ENCODE assay signal across 21 mouse cellular contexts in the genomic region with DNA sequence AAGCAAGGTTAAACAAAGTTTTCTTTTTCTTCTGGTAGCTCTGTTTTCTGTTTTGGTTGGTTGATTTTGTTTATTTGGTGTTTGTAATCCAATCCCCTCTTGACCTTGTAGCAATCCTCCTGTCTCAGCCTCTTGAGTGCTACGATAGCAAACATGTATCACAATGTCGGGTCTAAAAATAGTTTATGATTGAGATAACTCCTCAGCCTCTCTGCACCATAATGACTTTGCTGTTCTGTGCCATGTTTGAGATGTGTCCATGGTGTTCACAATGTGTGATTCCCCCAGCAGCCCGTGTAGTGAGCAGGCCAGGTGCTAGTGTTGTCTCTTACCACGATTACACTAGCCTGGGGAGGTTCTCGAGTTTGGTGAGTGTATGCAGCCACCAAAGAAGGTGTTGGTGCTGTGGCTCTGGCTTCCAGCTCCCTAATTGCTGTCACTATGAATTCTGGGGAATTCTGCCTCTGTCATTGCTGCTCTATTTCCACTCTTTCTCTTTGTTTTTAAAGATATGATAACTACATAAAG. TPM values are rescaled to one million over a fixed set of nuclear protein-coding genes. Genes with fewer than 3 reads are reported as not detected.
DNase-seq lines count a peak whose midpoint lies in the region; ATAC-seq lines count a peak whose summit lies in the region.
"Had no signal": no experiment of that assay in that cellular context is flagged by ENCODE, and none has a peak within 500 bp of the region (broad histone marks: within the 10 kb centered on the region; RNA-seq: fewer than 3 reads in every experiment).

No protein-coding gene starts in this region.

- H3K27me3 ChIP-seq in kidney, embryonic 15.5 days: no peaks in the 10 kb centered on the region
- H3K27me3 ChIP-seq in liver, embryonic 12.5 days (replicated peaks): no peaks in the 10 kb centered on the region
- H3K27me3 ChIP-seq in midbrain, embryonic 11.5 days (ENCODE audit: control insufficient read depth, insufficient read depth, low read length): no peaks in the 10 kb centered on the region
- H3K27me3 ChIP-seq: CH12.LX; intestine, embryonic 15.5 days had no signal

- no peaks in the 10 kb centered on the region for H3K9me3 ChIP-seq in kidney, embryonic 15.5 days (replicated peaks)
- H3K9me3 ChIP-seq in liver, embryonic 12.5 days (replicated peaks): no peaks in the 10 kb centered on the region
- no peaks in the 10 kb centered on the region for H3K9me3 ChIP-seq in midbrain, embryonic 11.5 days (ENCODE audit: control insufficient read depth, low read length)
- H3K9me3 ChIP-seq: embryonic facial prominence, embryonic 10.5 days; hindbrain, embryonic 10.5 days; intestine, embryonic 15.5 days had no signal

- ATAC-seq in kidney, embryonic 15.5 days (replicated peaks; ENCODE audit: low FRiP score): no peak
- peak; percentile 35; the same call in 1 of the 2 replicates for ATAC-seq in liver, embryonic 12.5 days
- peak; percentile 21; the same call in 1 of the 2 replicates for ATAC-seq in megakaryocyte progenitor cell, adult 5-6 weeks (replicated peaks; ENCODE audit: poor library complexity)
- no peak for ATAC-seq in midbrain, embryonic 11.5 days (ENCODE audit: low FRiP score)
- ATAC-seq: forebrain, embryonic 14.5 days; intestine, embryonic 15.5 days had no signal

- H3K4me2 ChIP-seq in kidney, embryonic 15.5 days: no peak overlapping the region
- H3K4me2 ChIP-seq in liver, embryonic 12.5 days: 0 out of 2 replicates have a peak overlapping the region, but pooled peaks have one; percentile 4
- H3K4me2 ChIP-seq in midbrain, embryonic 11.5 days: no peak overlapping the region
- H3K4me2 ChIP-seq: heart, embryonic 11.5 days; hindbrain, embryonic 14.5 days; intestine, embryonic 15.5 days had no signal

- H3K4me1 ChIP-seq in kidney, embryonic 15.5 days: 0 out of 2 replicates have a peak, but pooled peaks cover 4% of the 10 kb centered on the region
- H3K4me1 ChIP-seq in liver, embryonic 12.5 days: peaks cover 41% of the 10 kb centered on the region
- no peaks in the 10 kb centered on the region for H3K4me1 ChIP-seq in midbrain, embryonic 11.5 days (ENCODE audit: control insufficient read depth, insufficient read depth, low read length)
- H3K4me1 ChIP-seq: embryonic facial prominence, embryonic 10.5 days; hindbrain, embryonic 10.5 days; intestine, embryonic 15.5 days had no signal

- intact Hi-C loops in heart, postnatal 36 days (cut with DNase I): no loop called here

- no peak overlapping the region for H3K9ac ChIP-seq in kidney, embryonic 15.5 days
- H3K9ac ChIP-seq in liver, embryonic 12.5 days: no peak overlapping the region
- no peak overlapping the region for H3K9ac ChIP-seq in midbrain, embryonic 11.5 days (ENCODE audit: low read length)
- H3K9ac ChIP-seq: hindbrain, embryonic 14.5 days; intestine, embryonic 15.5 days had no signal

- H3K27ac ChIP-seq in kidney, embryonic 15.5 days: peak overlapping the region; percentile 41; the same call in 1 of the 2 replicates
- H3K27ac ChIP-seq in liver, embryonic 12.5 days: no peak overlapping the region
- H3K27ac ChIP-seq in midbrain, embryonic 11.5 days (ENCODE audit: low read depth, low read length): no peak overlapping the region
- H3K27ac ChIP-seq: embryonic facial prominence, embryonic 10.5 days; gastrocnemius, adult 2 months; hindbrain, embryonic 10.5 days; hindbrain, embryonic 14.5 days; intestine, embryonic 15.5 days had no signal

- 62% methylated on average over 5 of the region's 5 CpGs for WGBS in kidney, embryonic 15.5 days
- WGBS in liver, embryonic 12.5 days (ENCODE audit: insufficient replicate concordance): 32% methylated on average over 5 of the region's 5 CpGs
- WGBS in midbrain, embryonic 11.5 days: 85% methylated on average over 5 of the region's 5 CpGs

- H3K36me3 ChIP-seq in kidney, embryonic 15.5 days: peaks cover 55% of the 10 kb centered on the region
- peaks cover 65% of the 10 kb centered on the region for H3K36me3 ChIP-seq in liver, embryonic 12.5 days
- peaks cover 4% of the 10 kb centered on the region; the same call in 1 of the 2 replicates for H3K36me3 ChIP-seq in midbrain, embryonic 11.5 days (ENCODE audit: control insufficient read depth, insufficient read depth, low read length)

- DNase-seq in heart, adult 11 months: peak; percentile 57
- no peak for DNase-seq in heart, postnatal 36 days
- no peak for DNase-seq in kidney, postnatal 14 days
- DNase-seq in liver: no peak
- no peak for DNase-seq in midbrain, embryonic 11.5 days (ENCODE audit: low spot score, missing footprints)
- DNase-seq: adrenal gland, adult 2 months; adrenal gland, postnatal 25 days; cerebellum, adult 18-20 months; cerebellum, postnatal 10 days; gastrocnemius, adult 2 months; gastrocnemius, postnatal 25 days had no signal

- no peak overlapping the region for H3K4me3 ChIP-seq in kidney, embryonic 15.5 days (replicated peaks)
- H3K4me3 ChIP-seq in liver, embryonic 12.5 days: no peak overlapping the region
- H3K4me3 ChIP-seq in midbrain, embryonic 11.5 days (ENCODE audit: low read depth, low read length): no peak overlapping the region
- H3K4me3 ChIP-seq: embryonic facial prominence, embryonic 10.5 days; gastrocnemius, adult 2 months; hindbrain, embryonic 10.5 days; intestine, embryonic 15.5 days had no signal

RNA-seq across cellular contexts. Expression of a gene that starts 26.6 kb away (rescaled TPM):
- 10 to 100 TPM; 11.9 to 13.8 TPM for total RNA-seq in heart, postnatal 36 days (2021)
- polyA plus RNA-seq in kidney, embryonic 15.5 days (2015; fragmentation: Nextera tagmentation; extraction: Ambion mirVana): 62.5 and 65.8 TPM in 2 replicates
- 46.1 and 48.0 TPM in 2 replicates for polyA plus RNA-seq in liver, embryonic 12.5 days (2016; fragmentation: Nextera tagmentation; extraction: Ambion mirVana)
- 55.0 and 73.0 TPM in 2 replicates for total RNA-seq in megakaryocyte progenitor cell, adult 5-6 weeks (2015)
- 51.5 and 53.0 TPM in 2 replicates for total RNA-seq in megakaryocyte progenitor cell, adult 5-6 weeks (2017)
- 82.0 and 93.2 TPM in 2 replicates for polyA plus RNA-seq in midbrain, embryonic 11.5 days (2014; fragmentation: Nextera tagmentation; extraction: Ambion mirVana)

RNA-seq across cellular contexts. Expression of a gene that starts 45.8 kb away (rescaled TPM):
- 10 to 100 TPM; 12.5 to 12.7 TPM for total RNA-seq in heart, postnatal 36 days (2021)
- polyA plus RNA-seq in kidney, embryonic 15.5 days (2015; fragmentation: Nextera tagmentation; extraction: Ambion mirVana): 8.3 and 8.6 TPM in 2 replicates
- polyA plus RNA-seq in liver, embryonic 12.5 days (2016; fragmentation: Nextera tagmentation; extraction: Ambion mirVana): 37.0 and 37.7 TPM in 2 replicates
- 16.0 and 18.4 TPM in 2 replicates for total RNA-seq in megakaryocyte progenitor cell, adult 5-6 weeks (2015)
- total RNA-seq in megakaryocyte progenitor cell, adult 5-6 weeks (2017): 13.4 and 13.7 TPM in 2 replicates
- 11.1 and 12.1 TPM in 2 replicates for polyA plus RNA-seq in midbrain, embryonic 11.5 days (2014; fragmentation: Nextera tagmentation; extraction: Ambion mirVana)
- total RNA-seq: CH12.LX had no signal

Comparison
In these comparisons a context has a peak if more than half of its experiments do, and no peak if none do; other contexts are left out.
1. ATAC-seq: peak in liver, embryonic 12.5 days (single experiment) and megakaryocyte progenitor cell, adult 5-6 weeks (single experiment); none in kidney, embryonic 15.5 days (single experiment) and midbrain, embryonic 11.5 days (single experiment).